In genomic region chr11:97988530-97989096, GRCm38 (mm10) we compare ENCODE assay signal across 8 mouse cellular contexts. TPM values are rescaled to one million over a fixed set of nuclear protein-coding genes. Genes with fewer than 3 reads are reported as not detected.
DNase-seq lines count a peak whose midpoint lies in the region; ATAC-seq lines count a peak whose summit lies in the region.

No protein-coding gene starts in this region.

- peaks cover 14% of the 10 kb centered on the region for H3K4me1 ChIP-seq in hindbrain, embryonic 14.5 days (replicated peaks; ENCODE audit: control insufficient read depth, insufficient read depth, low read length)

- H3K4me3 ChIP-seq in hindbrain, embryonic 14.5 days (replicated peaks; ENCODE audit: low read length), result peak overlapping the region; percentile 82

- H3K9me3 ChIP-seq in hindbrain, embryonic 14.5 days (ENCODE audit: control insufficient read depth, low read length), result no peaks in the 10 kb centered on the region

- H3K27me3 ChIP-seq in hindbrain, embryonic 14.5 days (ENCODE audit: control insufficient read depth, insufficient read depth, low read length), result peaks cover 28% of the 10 kb centered on the region

- H3K36me3 ChIP-seq in hindbrain, embryonic 14.5 days (replicated peaks; ENCODE audit: control insufficient read depth, insufficient read depth), result no peaks in the 10 kb centered on the region

- peak overlapping the region; percentile 70 for H3K9ac ChIP-seq in hindbrain, embryonic 14.5 days

- under 1% methylated on average over 26 of the region's 26 CpGs for WGBS in hindbrain, embryonic 14.5 days

- peak overlapping the region; percentile 83 for H3K27ac ChIP-seq in hindbrain, embryonic 14.5 days

- DNase-seq in WW6 (ENCODE audit: low read depth, low spot score), result peak; percentile 73
- peak; percentile 92 to 93 for DNase-seq in cerebellum, postnatal 25 days
- peak; percentile 84 to 86 for DNase-seq in frontal cortex, postnatal 25 days (ENCODE audit: low spot score in 2 of 2)
- DNase-seq in hindbrain, embryonic 14.5 days (ENCODE audit: low spot score), result peak; percentile 99
- peak; percentile 86 to 89 for DNase-seq in layer of hippocampus, postnatal 36 days
- DNase-seq in lung, postnatal 25 days (ENCODE audit: low spot score), result peak; percentile 93
- peak; percentile 68 for DNase-seq in retina, adult 2 months (ENCODE audit: low read depth, low spot score)
- peak; percentile 92 for DNase-seq in thymus, postnatal 25 days

- peak overlapping the region; percentile 85 for H3K4me2 ChIP-seq in hindbrain, embryonic 14.5 days (replicated peaks)

- ATAC-seq in hindbrain, embryonic 14.5 days (ENCODE audit: low FRiP score), result peak; percentile 87

RNA-seq across cellular contexts. Expression of gene Plxdc1, which starts 2.4 kb away (rescaled TPM):
- polyA plus RNA-seq in hindbrain, embryonic 14.5 days (2014; fragmentation: Nextera tagmentation; extraction: Ambion mirVana), result 0.90 and 1.1 TPM in 2 replicates
- 10 to 100 TPM in 1 of 2 experiments, 1 to 10 TPM in 1; 8.2 to 10.0 TPM for total RNA-seq in layer of hippocampus, postnatal 36 days (2021)

RNA-seq across cellular contexts. Expression of gene Arl5c, which starts 7.4 kb away (rescaled TPM):
- 6.5 and 11.0 TPM in 2 replicates for polyA plus RNA-seq in hindbrain, embryonic 14.5 days (2014; fragmentation: Nextera tagmentation; extraction: Ambion mirVana)
- 1 to 10 TPM; 1.0 to 1.1 TPM for total RNA-seq in layer of hippocampus, postnatal 36 days (2021)

RNA-seq across cellular contexts. Expression of gene Cacnb1, which starts 34.2 kb away (rescaled TPM):
- 40.0 and 40.3 TPM in 2 replicates for polyA plus RNA-seq in hindbrain, embryonic 14.5 days (2014; fragmentation: Nextera tagmentation; extraction: Ambion mirVana)
- total RNA-seq in layer of hippocampus, postnatal 36 days (2021), result 100 to 1,000 TPM; 135 TPM

RNA-seq across cellular contexts. Expression of gene Rpl19, which starts 37.9 kb away (rescaled TPM):
- polyA plus RNA-seq in hindbrain, embryonic 14.5 days (2014; fragmentation: Nextera tagmentation; extraction: Ambion mirVana), result 614 and 694 TPM in 2 replicates
- total RNA-seq in layer of hippocampus, postnatal 36 days (2021), result 100 to 1,000 TPM; 586 to 604 TPM

Comparison
In these comparisons a context has a peak if more than half of its experiments do, and no peak if none do; other contexts are left out.
1. Peak in every context shown above with its lines: DNase-seq, ATAC-seq, H3K4me3 ChIP-seq and H3K27ac ChIP-seq.